Mouse (Mus musculus): ENCODE data around the gene Gpt2. TPM values are rescaled to one million over a fixed set of nuclear protein-coding genes. Genes with fewer than 3 reads are reported as not detected.

The Gpt2 gene
- polyA plus RNA-seq, 1 experiment: 156 TPM

GRCm38 (mm10) chr8:85559966-85560365 is 67.6 kb downstream of the Gpt2 start:
- no peak overlapping the region for H3ac ChIP-seq (ENCODE audit: control insufficient read depth, insufficient read length)
- H3K27me3 ChIP-seq (ENCODE audit: control insufficient read depth, insufficient read depth, insufficient read length): no peaks in the 10 kb centered on the region
- no peaks in the 10 kb centered on the region for H3K36me3 ChIP-seq (ENCODE audit: control insufficient read depth, insufficient read depth)
- no peaks in the 10 kb centered on the region for H3K79me2 ChIP-seq (ENCODE audit: control insufficient read depth, insufficient read depth)
- TF ChIP-seq E2F4 (IDR thresholded peaks at IDR 0.05; ENCODE audit: insufficient read depth): no peak
- no peak for TF ChIP-seq POLR2AphosphoS2 (IDR thresholded peaks at IDR 0.05; ENCODE audit: insufficient read length, low read depth)
- TF ChIP-seq REST (IDR thresholded peaks at IDR 0.05; ENCODE audit: insufficient read depth, insufficient read length): no peak
- TF ChIP-seq MYOD1 (IDR thresholded peaks at IDR 0.05; ENCODE audit: control insufficient read depth in 1 of 3, insufficient read length in 2 of 3, low read depth in 2 of 3): no peak
- no peak for TF ChIP-seq MAX (IDR thresholded peaks at IDR 0.05; ENCODE audit: low read depth)
- no peak for TF ChIP-seq TCF12 (IDR thresholded peaks at IDR 0.05; ENCODE audit: insufficient read depth, poor library complexity, severe bottlenecking)
- TF ChIP-seq SRF (IDR thresholded peaks at IDR 0.05; ENCODE audit: control insufficient read depth, insufficient read length, low read depth): no peak
- no peak for TF ChIP-seq USF1 (IDR thresholded peaks at IDR 0.05; ENCODE audit: low read depth)
- TF ChIP-seq CEBPB (IDR thresholded peaks at IDR 0.05; ENCODE audit: insufficient read depth, poor library complexity, severe bottlenecking): no peak
- no peak for TF ChIP-seq TCF3 (IDR thresholded peaks at IDR 0.05; ENCODE audit: insufficient read length, low read depth)
- TF ChIP-seq POLR2A (IDR thresholded peaks at IDR 0.05; ENCODE audit: insufficient read length, low read depth): no peak
- TF ChIP-seq MYOG (IDR thresholded peaks at IDR 0.05; ENCODE audit: control insufficient read depth in 1 of 3, insufficient read depth in 1 of 3, insufficient read length in 2 of 3, low read depth in 2 of 3): no peak
- H3K4me3 ChIP-seq: no peak overlapping the region
- H3K4me2 ChIP-seq (ENCODE audit: low read depth): no peak overlapping the region

DNA sequence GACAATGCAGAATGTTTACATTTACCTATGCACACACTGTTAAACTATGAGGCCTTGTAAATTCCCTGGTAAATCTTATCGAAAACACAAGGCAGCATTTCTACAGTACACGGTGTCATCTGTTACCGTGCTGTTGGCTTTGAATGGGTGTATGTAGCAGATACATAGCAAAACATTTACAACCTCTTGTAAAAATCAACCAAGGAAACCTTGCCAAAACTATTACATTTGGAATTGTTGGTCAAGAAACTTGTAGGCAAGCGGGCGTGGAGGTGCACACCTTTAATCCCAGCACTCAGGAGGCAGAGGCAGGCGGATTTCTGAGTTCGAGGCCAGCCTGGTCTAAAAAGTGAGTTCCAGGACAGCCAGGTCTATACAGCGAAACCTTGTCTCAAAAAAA is 71.0 kb downstream of the Gpt2 start:
- Histone ChIP-seq H3K4me3 (no peak overlapping the region), H3K4me2 (ENCODE audit: low read depth) (no peak overlapping the region), H3ac (ENCODE audit: control insufficient read depth, insufficient read length) (no peak overlapping the region), H3K79me2 (ENCODE audit: control insufficient read depth, insufficient read depth) (no peaks in the 10 kb centered on the region), H3K36me3 (ENCODE audit: control insufficient read depth, insufficient read depth) (no peaks in the 10 kb centered on the region), H3K27me3 (ENCODE audit: control insufficient read depth, insufficient read depth, insufficient read length) (no peaks in the 10 kb centered on the region)
- no peak for TF ChIP-seq MYOD1 (IDR thresholded peaks at IDR 0.05; ENCODE audit: control insufficient read depth in 1 of 3, insufficient read length in 2 of 3, low read depth in 2 of 3)
- TF ChIP-seq TCF3 (IDR thresholded peaks at IDR 0.05; ENCODE audit: insufficient read length, low read depth): no peak
- TF ChIP-seq USF1 (IDR thresholded peaks at IDR 0.05; ENCODE audit: low read depth): no peak

DNA sequence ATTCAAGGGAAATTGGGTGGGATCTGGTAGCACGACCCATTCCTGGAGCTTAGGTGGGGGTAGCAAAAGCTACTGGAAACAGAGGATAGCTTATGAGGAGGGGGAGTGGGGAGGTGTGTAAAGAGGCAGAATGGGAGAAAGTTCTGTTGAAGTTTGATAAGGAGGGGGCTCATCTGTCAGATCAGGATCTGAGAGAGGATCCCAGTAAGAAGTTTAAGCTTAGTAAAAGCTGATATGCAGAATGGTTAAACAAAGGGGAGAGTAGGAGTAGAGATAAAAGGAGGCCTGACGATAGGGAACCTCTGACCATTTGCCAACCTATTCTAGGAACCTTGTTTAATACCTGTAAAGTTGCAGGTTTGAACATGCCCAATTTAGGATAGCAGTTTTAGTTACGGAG is 72.8 kb downstream of the Gpt2 start:
- Histone ChIP-seq H3K4me2 (ENCODE audit: low read depth) (no peak overlapping the region), H3K36me3 (ENCODE audit: control insufficient read depth, insufficient read depth) (no peaks in the 10 kb centered on the region)

GRCm38 (mm10) chr8:85567801-85568200 is 75.4 kb downstream of the Gpt2 start:
- Histone ChIP-seq H3K4me3 (no peak overlapping the region), H3K79me2 (ENCODE audit: control insufficient read depth, insufficient read depth) (no peaks in the 10 kb centered on the region), H3K36me3 (ENCODE audit: control insufficient read depth, insufficient read depth) (no peaks in the 10 kb centered on the region), H3K27me3 (ENCODE audit: control insufficient read depth, insufficient read depth, insufficient read length) (no peaks in the 10 kb centered on the region), H3ac (ENCODE audit: control insufficient read depth, insufficient read length) (no peak overlapping the region), H3K4me2 (ENCODE audit: low read depth) (no peak overlapping the region)
- TF ChIP-seq CEBPB (IDR thresholded peaks at IDR 0.05; ENCODE audit: insufficient read depth, poor library complexity, severe bottlenecking): no peak

More for the DNA sequence above, 72.8 kb downstream of the Gpt2 start:
- TF ChIP-seq TCF3 (IDR thresholded peaks at IDR 0.05; ENCODE audit: insufficient read length, low read depth): no peak
- TF ChIP-seq POLR2A (IDR thresholded peaks at IDR 0.05; ENCODE audit: insufficient read length, low read depth): no peak
- no peak for TF ChIP-seq MYOG (IDR thresholded peaks at IDR 0.05; ENCODE audit: control insufficient read depth in 1 of 3, insufficient read depth in 1 of 3, insufficient read length in 2 of 3, low read depth in 2 of 3)
- no peak for TF ChIP-seq SRF (IDR thresholded peaks at IDR 0.05; ENCODE audit: control insufficient read depth, insufficient read length, low read depth)
- no peak for TF ChIP-seq CEBPB (IDR thresholded peaks at IDR 0.05; ENCODE audit: insufficient read depth, poor library complexity, severe bottlenecking)
- TF ChIP-seq TCF12 (IDR thresholded peaks at IDR 0.05; ENCODE audit: insufficient read depth, poor library complexity, severe bottlenecking): no peak
- no peak for TF ChIP-seq MYOD1 (IDR thresholded peaks at IDR 0.05; ENCODE audit: control insufficient read depth in 1 of 3, insufficient read length in 2 of 3, low read depth in 2 of 3)
- no peak for TF ChIP-seq POLR2AphosphoS2 (IDR thresholded peaks at IDR 0.05; ENCODE audit: insufficient read length, low read depth)
- no peak for TF ChIP-seq USF1 (IDR thresholded peaks at IDR 0.05; ENCODE audit: low read depth)
- no peak for TF ChIP-seq E2F4 (IDR thresholded peaks at IDR 0.05; ENCODE audit: insufficient read depth)
- no peak for TF ChIP-seq REST (IDR thresholded peaks at IDR 0.05; ENCODE audit: insufficient read depth, insufficient read length)
- no peak for TF ChIP-seq MAX (IDR thresholded peaks at IDR 0.05; ENCODE audit: low read depth)
- Histone ChIP-seq H3K27me3 (ENCODE audit: control insufficient read depth, insufficient read depth, insufficient read length) (no peaks in the 10 kb centered on the region), H3ac (ENCODE audit: control insufficient read depth, insufficient read length) (no peak overlapping the region), H3K4me3 (no peak overlapping the region), H3K79me2 (ENCODE audit: control insufficient read depth, insufficient read depth) (no peaks in the 10 kb centered on the region)

GRCm38 (mm10) chr8:85570466-85570865 is 78.1 kb downstream of the Gpt2 start:
- TF ChIP-seq CEBPB (IDR thresholded peaks at IDR 0.05; ENCODE audit: insufficient read depth, poor library complexity, severe bottlenecking) (peak; percentile 55; the same call in 1 of the 2 replicates), E2F4 (IDR thresholded peaks at IDR 0.05; ENCODE audit: insufficient read depth) (no peak)

More at GRCm38 (mm10) chr8:85570466-85570865, 78.1 kb downstream of the Gpt2 start:
- Histone ChIP-seq H3K79me2 (ENCODE audit: control insufficient read depth, insufficient read depth) (no peaks in the 10 kb centered on the region), H3K36me3 (ENCODE audit: control insufficient read depth, insufficient read depth) (no peaks in the 10 kb centered on the region), H3ac (ENCODE audit: control insufficient read depth, insufficient read length) (no peak overlapping the region), H3K4me2 (ENCODE audit: low read depth) (no peak overlapping the region), H3K27me3 (ENCODE audit: control insufficient read depth, insufficient read depth, insufficient read length) (no peaks in the 10 kb centered on the region), H3K4me3 (no peak overlapping the region)
